Mouse (Mus musculus): ENCODE data around the gene Mcam. TPM values are rescaled to one million over a fixed set of nuclear protein-coding genes. Genes with fewer than 3 reads are reported as not detected.
"Not testable (repeated sequence)": the region's sequence is repeated elsewhere in the genome, so short reads cannot be mapped to it uniquely, and the experiment has no call there.

Mcam gene
- polyA plus RNA-seq, 1 experiment from 2014 or later: 130 TPM

DNA sequence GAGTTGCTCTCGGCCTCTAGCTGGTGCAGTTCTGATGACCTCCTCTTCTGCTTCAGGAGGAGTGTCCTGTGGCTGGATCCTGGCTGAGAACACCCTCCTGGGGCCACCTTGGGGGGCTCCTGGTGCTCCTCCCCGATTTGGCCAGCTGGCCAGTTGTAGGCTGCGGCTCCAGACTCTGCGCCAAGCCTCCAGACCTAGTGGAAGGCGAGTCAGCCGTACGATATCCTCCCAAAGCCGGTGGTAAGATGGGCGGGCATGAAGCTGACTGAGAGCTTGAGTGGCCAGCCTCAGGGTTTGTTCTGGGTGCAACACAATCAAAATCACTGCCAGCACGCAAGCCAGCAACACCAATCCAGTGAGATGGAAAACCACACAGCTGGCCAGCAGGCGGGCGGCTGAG is 22.4 kb upstream of the Mcam start:
- Histone ChIP-seq H3K36me3 (ENCODE audit: control insufficient read depth, insufficient read depth, low read length) (peaks cover 18% of the 10 kb centered on the region), H3K4me1 (ENCODE audit: control insufficient read depth in 2 of 2, insufficient read depth in 2 of 2, low read length in 2 of 2) (peaks cover 20 to 38% of the 10 kb centered on the region in 2 experiments), H3K4me3 (ENCODE audit: control insufficient read depth in 1 of 2, insufficient read depth in 1 of 2, low read depth in 1 of 2, low read length in 2 of 2) (peak overlapping the region; percentile 17 to 86; a peak in 3 of 4 replicates), H3K4me2 (ENCODE audit: low read length) (peak overlapping the region; percentile 59)
- not testable (repeated sequence) for H3K9me3 ChIP-seq (ENCODE audit: control insufficient read depth, low read length); H3K9ac ChIP-seq (ENCODE audit: low read length); ATAC-seq (ENCODE audit: insufficient number of reproducible peaks, insufficient read depth, low FRiP score, low read depth); H3K27me3 ChIP-seq (ENCODE audit: control insufficient read depth, insufficient read depth, low read length); H3K27ac ChIP-seq (replicated peaks in 1 of 2; ENCODE audit: control insufficient read depth in 1 of 2, insufficient read depth in 1 of 2, low read depth in 2 of 2, low read length in 2 of 2)
- WGBS: 68% methylated on average over 9 of the region's 12 CpGs

DNA sequence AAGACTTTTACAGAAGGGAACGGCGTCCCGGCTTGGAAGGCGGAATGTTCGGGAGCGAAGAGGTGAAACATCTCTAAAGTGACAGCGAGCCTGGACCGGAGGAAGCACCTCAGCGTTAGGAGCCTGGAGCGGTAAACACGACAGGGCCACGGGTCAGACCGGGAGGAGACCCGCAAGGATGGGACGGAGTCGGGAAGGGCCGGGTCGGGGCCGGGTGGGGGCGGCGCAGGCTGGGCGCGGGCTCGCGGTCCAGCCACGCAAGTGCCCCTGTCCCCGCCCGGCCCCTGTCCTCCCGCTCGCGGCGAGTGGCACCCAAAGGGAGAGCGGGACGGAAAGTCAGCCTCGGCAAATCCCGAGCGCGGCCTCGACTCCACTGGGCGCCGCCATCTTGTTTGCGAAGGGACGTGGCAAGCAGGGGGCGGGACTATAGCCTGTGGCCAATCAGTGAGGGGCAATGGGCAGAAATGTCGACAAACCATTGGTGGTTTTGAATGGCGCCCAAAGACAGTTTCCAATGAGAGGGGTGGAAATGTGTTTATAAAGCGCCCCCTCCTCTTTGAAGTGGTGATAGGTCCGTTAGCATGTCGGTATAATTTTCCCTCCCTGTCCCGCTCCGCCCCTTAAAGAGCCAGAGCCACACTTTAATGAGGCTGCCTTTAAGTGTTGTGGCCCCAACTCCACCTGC is 21.0 kb upstream of the Mcam start, which contains the start of the genes Gm49380 and Rnf26:
Gm49380 (minus strand) TSS at position 396 of the 685 bp plus-strand sequence.
Rnf26 (minus strand) TSS at position 413 of the 685 bp plus-strand sequence.
- under 1% methylated on average over 46 of the region's 51 CpGs for WGBS
- peak; percentile 94 for ATAC-seq (ENCODE audit: insufficient number of reproducible peaks, insufficient read depth, low FRiP score, low read depth)
- peaks cover 14% of the 10 kb centered on the region for H3K36me3 ChIP-seq (ENCODE audit: control insufficient read depth, insufficient read depth, low read length)
- no peaks in the 10 kb centered on the region for H3K9me3 ChIP-seq (ENCODE audit: control insufficient read depth, low read length)
- peaks cover 11 to 25% of the 10 kb centered on the region in 2 experiments; a peak in 3 of 4 replicates for H3K4me1 ChIP-seq (ENCODE audit: control insufficient read depth in 2 of 2, insufficient read depth in 2 of 2, low read length in 2 of 2)
- H3K4me2 ChIP-seq (ENCODE audit: low read length): peak within 1 kb of the TSS; percentile 59
- H3K4me3 ChIP-seq (ENCODE audit: control insufficient read depth in 1 of 2, insufficient read depth in 1 of 2, low read depth in 1 of 2, low read length in 2 of 2): peak within 1 kb of the TSS; percentile 59 to 86
- H3K9ac ChIP-seq (ENCODE audit: low read length): peak within 1 kb of the TSS; percentile 91
- H3K27ac ChIP-seq (replicated peaks in 1 of 2; ENCODE audit: control insufficient read depth in 1 of 2, insufficient read depth in 1 of 2, low read depth in 2 of 2, low read length in 2 of 2): peak within 1 kb of the TSS; percentile 34 to 75; a peak in 3 of 4 replicates
- no peaks in the 10 kb centered on the region for H3K27me3 ChIP-seq (ENCODE audit: control insufficient read depth, insufficient read depth, low read length)

DNA sequence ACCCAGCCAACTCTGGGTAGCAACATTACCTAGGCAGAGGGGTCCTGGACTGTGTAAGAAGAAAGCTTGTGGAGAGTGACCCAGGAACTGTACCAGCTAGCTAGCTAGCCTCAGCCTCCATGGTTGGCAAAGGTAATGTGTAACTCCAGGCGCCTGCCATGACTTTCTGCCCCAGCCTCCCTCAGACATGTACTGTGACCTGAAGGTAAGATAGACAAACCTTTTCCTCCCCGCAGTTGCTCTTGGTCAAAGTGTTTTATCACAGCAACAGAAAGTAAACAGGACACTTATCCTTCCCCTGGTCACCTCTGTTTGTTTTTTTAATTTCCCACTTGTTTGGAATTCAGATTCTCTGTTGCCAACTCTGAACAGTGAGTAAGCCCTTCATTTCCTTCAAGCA is 19.8 kb upstream of the Mcam start:
- Histone ChIP-seq H3K4me1 (ENCODE audit: control insufficient read depth in 2 of 2, insufficient read depth in 2 of 2, low read length in 2 of 2) (peaks cover 6 to 13% of the 10 kb centered on the region in 2 experiments; a peak in 3 of 4 replicates), H3K27ac (replicated peaks in 1 of 2; ENCODE audit: control insufficient read depth in 1 of 2, insufficient read depth in 1 of 2, low read depth in 2 of 2, low read length in 2 of 2) (no peak overlapping the region), H3K4me3 (ENCODE audit: control insufficient read depth in 1 of 2, insufficient read depth in 1 of 2, low read depth in 1 of 2, low read length in 2 of 2) (no peak overlapping the region), H3K9me3 (ENCODE audit: control insufficient read depth, low read length) (no peaks in the 10 kb centered on the region), H3K36me3 (ENCODE audit: control insufficient read depth, insufficient read depth, low read length) (peaks cover 5% of the 10 kb centered on the region), H3K9ac (ENCODE audit: low read length) (no peak overlapping the region), H3K4me2 (ENCODE audit: low read length) (no peak overlapping the region), H3K27me3 (ENCODE audit: control insufficient read depth, insufficient read depth, low read length) (no peaks in the 10 kb centered on the region)
- ATAC-seq (ENCODE audit: insufficient number of reproducible peaks, insufficient read depth, low FRiP score, low read depth): no peak
- WGBS: 79% methylated on average over 2 of the region's 2 CpGs

DNA sequence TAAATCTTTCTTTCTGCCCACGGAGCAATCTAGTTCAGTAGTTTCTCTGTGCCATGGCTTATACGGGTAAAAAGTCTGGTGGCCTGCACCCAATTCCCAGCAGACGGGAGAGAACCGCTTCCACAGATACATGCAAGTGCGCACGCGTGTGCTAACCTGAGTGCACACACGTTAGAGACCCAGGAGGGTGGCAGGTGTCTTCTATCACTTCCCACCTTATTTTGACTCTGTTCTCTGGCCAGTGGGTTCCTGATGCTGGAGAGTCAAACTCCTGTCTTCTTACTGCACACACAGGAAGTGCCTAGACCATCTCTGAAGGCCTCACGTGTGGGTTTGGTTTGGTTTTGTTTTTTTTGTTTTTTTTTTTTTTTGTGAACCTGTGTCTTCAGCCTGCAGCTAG is 18.7 kb upstream of the Mcam start:
- peaks cover 1 to 2% of the 10 kb centered on the region in 2 experiments; a peak in 3 of 4 replicates for H3K4me1 ChIP-seq (ENCODE audit: control insufficient read depth in 2 of 2, insufficient read depth in 2 of 2, low read length in 2 of 2)
- H3K9ac ChIP-seq (ENCODE audit: low read length): no peak overlapping the region
- 88% methylated on average over 9 of the region's 9 CpGs for WGBS
- no peaks in the 10 kb centered on the region for H3K27me3 ChIP-seq (ENCODE audit: control insufficient read depth, insufficient read depth, low read length)
- H3K4me2 ChIP-seq (ENCODE audit: low read length): no peak overlapping the region
- no peak overlapping the region for H3K27ac ChIP-seq (replicated peaks in 1 of 2; ENCODE audit: control insufficient read depth in 1 of 2, insufficient read depth in 1 of 2, low read depth in 2 of 2, low read length in 2 of 2)
- H3K36me3 ChIP-seq (ENCODE audit: control insufficient read depth, insufficient read depth, low read length): no peaks in the 10 kb centered on the region
- H3K4me3 ChIP-seq (ENCODE audit: control insufficient read depth in 1 of 2, insufficient read depth in 1 of 2, low read depth in 1 of 2, low read length in 2 of 2): no peak overlapping the region
- ATAC-seq (ENCODE audit: insufficient number of reproducible peaks, insufficient read depth, low FRiP score, low read depth): no peak
- no peaks in the 10 kb centered on the region for H3K9me3 ChIP-seq (ENCODE audit: control insufficient read depth, low read length)

DNA sequence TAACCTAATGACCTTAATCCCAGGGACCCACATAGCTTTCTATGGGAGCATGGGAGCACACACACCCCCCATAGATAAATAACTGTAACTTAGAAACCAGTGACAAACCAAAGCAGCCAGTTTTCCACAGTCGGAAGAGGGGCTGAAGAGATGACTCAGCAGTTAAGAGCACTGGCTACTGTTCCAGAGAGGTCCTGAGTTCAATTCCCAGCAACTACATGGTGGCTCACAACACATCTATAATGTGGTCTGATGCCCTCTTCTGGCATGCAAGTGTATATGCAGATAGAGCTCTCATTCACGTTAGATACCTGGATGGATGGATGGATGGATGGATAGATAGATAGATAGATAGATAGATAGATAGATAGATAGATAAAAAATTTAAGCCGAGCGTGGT is 18.1 kb upstream of the Mcam start:
- Histone ChIP-seq H3K4me1 (ENCODE audit: control insufficient read depth in 2 of 2, insufficient read depth in 2 of 2, low read length in 2 of 2) (peaks cover 0 to 2% of the 10 kb centered on the region in 2 experiments; a peak in 1 of 4 replicates), H3K27ac (replicated peaks in 1 of 2; ENCODE audit: control insufficient read depth in 1 of 2, insufficient read depth in 1 of 2, low read depth in 2 of 2, low read length in 2 of 2) (no peak overlapping the region), H3K27me3 (ENCODE audit: control insufficient read depth, insufficient read depth, low read length) (no peaks in the 10 kb centered on the region), H3K4me2 (ENCODE audit: low read length) (no peak overlapping the region), H3K4me3 (ENCODE audit: control insufficient read depth in 1 of 2, insufficient read depth in 1 of 2, low read depth in 1 of 2, low read length in 2 of 2) (no peak overlapping the region), H3K36me3 (ENCODE audit: control insufficient read depth, insufficient read depth, low read length) (no peaks in the 10 kb centered on the region), H3K9me3 (ENCODE audit: control insufficient read depth, low read length) (no peaks in the 10 kb centered on the region), H3K9ac (ENCODE audit: low read length) (no peak overlapping the region)
- 85% methylated on average over 4 of the region's 4 CpGs for WGBS
- no peak for ATAC-seq (ENCODE audit: insufficient number of reproducible peaks, insufficient read depth, low FRiP score, low read depth)

DNA sequence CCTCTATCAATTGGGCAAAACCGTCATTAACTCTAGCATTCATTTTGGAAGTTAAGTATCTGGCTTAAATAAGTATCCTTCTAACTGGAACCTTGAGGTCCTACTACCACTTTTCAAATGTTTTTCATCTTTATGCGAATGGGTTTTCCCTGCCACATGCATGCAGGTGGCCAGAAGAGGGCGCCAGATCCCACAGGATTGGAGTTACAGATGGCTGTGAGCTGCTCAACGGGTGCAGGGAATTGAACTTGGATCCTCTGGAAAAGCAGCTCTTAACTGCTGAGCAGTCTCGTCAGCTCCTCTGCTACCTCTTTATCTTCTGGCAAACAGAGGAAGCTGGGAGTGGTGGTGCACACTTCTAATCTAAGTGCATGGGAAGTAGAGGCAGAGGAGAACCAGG is 15.3 kb upstream of the Mcam start:
- WGBS: 48% methylated on average over 5 of the region's 5 CpGs
- H3K9ac ChIP-seq (ENCODE audit: low read length): no peak overlapping the region
- no peak overlapping the region for H3K4me2 ChIP-seq (ENCODE audit: low read length)
- H3K36me3 ChIP-seq (ENCODE audit: control insufficient read depth, insufficient read depth, low read length): no peaks in the 10 kb centered on the region
- ATAC-seq (ENCODE audit: insufficient number of reproducible peaks, insufficient read depth, low FRiP score, low read depth): no peak
- no peak overlapping the region for H3K4me3 ChIP-seq (ENCODE audit: control insufficient read depth in 1 of 2, insufficient read depth in 1 of 2, low read depth in 1 of 2, low read length in 2 of 2)
- H3K9me3 ChIP-seq (ENCODE audit: control insufficient read depth, low read length): no peaks in the 10 kb centered on the region
- no peaks in the 10 kb centered on the region for H3K4me1 ChIP-seq (ENCODE audit: control insufficient read depth in 2 of 2, insufficient read depth in 2 of 2, low read length in 2 of 2)
- H3K27ac ChIP-seq (replicated peaks in 1 of 2; ENCODE audit: control insufficient read depth in 1 of 2, insufficient read depth in 1 of 2, low read depth in 2 of 2, low read length in 2 of 2): no peak overlapping the region
- H3K27me3 ChIP-seq (ENCODE audit: control insufficient read depth, insufficient read depth, low read length): no peaks in the 10 kb centered on the region

DNA sequence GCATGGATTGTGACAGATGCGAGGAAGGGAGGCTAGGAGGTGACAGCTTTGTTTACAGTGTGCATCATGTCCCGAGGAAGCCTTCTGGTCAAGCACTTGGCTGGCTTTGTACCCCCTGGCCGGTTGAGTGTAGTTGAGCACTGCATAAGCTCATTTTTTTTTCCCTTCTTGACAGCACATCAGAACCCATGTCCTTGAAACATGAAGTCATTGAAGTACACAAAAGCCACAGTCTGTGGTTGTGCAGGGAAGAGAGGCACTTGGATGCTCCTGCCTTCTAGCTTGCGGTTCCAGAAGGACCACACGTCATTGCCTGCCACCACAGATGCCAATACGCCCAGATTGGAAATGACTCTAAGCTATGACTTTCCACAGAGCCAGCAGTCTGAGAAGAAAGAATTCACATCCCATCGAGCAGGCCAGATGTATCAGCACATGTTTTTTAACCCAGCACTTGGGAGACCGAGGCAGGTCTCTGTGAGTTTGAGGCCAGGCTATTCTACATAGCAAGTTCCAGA is 14.3 kb upstream of the Mcam start:
- 70% methylated on average over 8 of the region's 8 CpGs for WGBS
- no peak overlapping the region for H3K4me3 ChIP-seq (ENCODE audit: control insufficient read depth in 1 of 2, insufficient read depth in 1 of 2, low read depth in 1 of 2, low read length in 2 of 2)
- ATAC-seq (ENCODE audit: insufficient number of reproducible peaks, insufficient read depth, low FRiP score, low read depth): no peak
- no peaks in the 10 kb centered on the region for H3K4me1 ChIP-seq (ENCODE audit: control insufficient read depth in 2 of 2, insufficient read depth in 2 of 2, low read length in 2 of 2)
- H3K27me3 ChIP-seq (ENCODE audit: control insufficient read depth, insufficient read depth, low read length): no peaks in the 10 kb centered on the region
- no peaks in the 10 kb centered on the region for H3K9me3 ChIP-seq (ENCODE audit: control insufficient read depth, low read length)
- H3K27ac ChIP-seq (replicated peaks in 1 of 2; ENCODE audit: control insufficient read depth in 1 of 2, insufficient read depth in 1 of 2, low read depth in 2 of 2, low read length in 2 of 2): no peak overlapping the region
- H3K9ac ChIP-seq (ENCODE audit: low read length): no peak overlapping the region
- no peak overlapping the region for H3K4me2 ChIP-seq (ENCODE audit: low read length)
- H3K36me3 ChIP-seq (ENCODE audit: control insufficient read depth, insufficient read depth, low read length): no peaks in the 10 kb centered on the region

Data from heart, embryonic 14.5 days (tissue).